13 mouse cellular contexts compared by ENCODE assay signal in genomic region chr19:10497512-10498160, GRCm38 (mm10). TPM values are rescaled to one million over a fixed set of nuclear protein-coding genes. Genes with fewer than 3 reads are reported as not detected.
A peak's percentile ranks its signal among the peaks of the same experiment; 100 is the strongest.
DNase-seq lines count a peak whose midpoint lies in the region; ATAC-seq and TF ChIP-seq lines count a peak whose summit lies in the region.
"Had no signal": no experiment of that assay in that cellular context is flagged by ENCODE, and none has a peak within 500 bp of the region (broad histone marks: within the 10 kb centered on the region; RNA-seq: fewer than 3 reads in every experiment).

No protein-coding gene starts in this region.

- CTCF ChIA-PET in Patski (lab: Charles Lee), result interaction anchor here (0.6 to 3.8 kb wide), 6 partner anchors 9 to 48 kb away, joined by 3 to 21 read pairs (median 6); no protein-coding TSS in a partner anchor

- WGBS in forebrain, postnatal 0 days, result 57% methylated on average over 8 of the region's 8 CpGs
- WGBS in forebrain, embryonic 13.5 days, result 67% methylated on average over 8 of the region's 8 CpGs
- 39% methylated on average over 8 of the region's 8 CpGs for WGBS in lung, postnatal 0 days
- 36% methylated on average over 8 of the region's 8 CpGs for WGBS in lung, adult 2 months
- WGBS in midbrain, embryonic 14.5 days, result 55% methylated on average over 8 of the region's 8 CpGs
- WGBS in thymus, adult 2 months, result 29% methylated on average over 8 of the region's 8 CpGs

- no peak overlapping the region for H3K4me3 ChIP-seq in forebrain, postnatal 0 days (ENCODE audit: low read depth, low read length)
- no peak overlapping the region for H3K4me3 ChIP-seq in forebrain, embryonic 13.5 days
- no peak overlapping the region for H3K4me3 ChIP-seq in lung, postnatal 0 days (ENCODE audit: low read depth, low read length)
- H3K4me3 ChIP-seq in lung, adult 2 months (replicated peaks; ENCODE audit: extremely low read depth, low read depth, low read length), result no peak overlapping the region
- no peak overlapping the region for H3K4me3 ChIP-seq in midbrain, embryonic 14.5 days (replicated peaks; ENCODE audit: low read depth, low read length)
- no peak overlapping the region for H3K4me3 ChIP-seq in thymus, adult 2 months (ENCODE audit: control insufficient read depth, insufficient read depth, low read length)
- H3K4me3 ChIP-seq: forebrain, embryonic 10.5 days had no signal

- 0 out of 2 replicates have a peak, but pooled peaks have one; percentile 13 for ATAC-seq in forebrain, postnatal 0 days
- no peak for ATAC-seq in forebrain, embryonic 13.5 days
- peak; percentile 53 for ATAC-seq in lung, postnatal 0 days
- ATAC-seq in Patski, result peak; percentile 99
- no peak for ATAC-seq in midbrain, embryonic 14.5 days (ENCODE audit: low FRiP score, low TSS enrichment)

- no peak for TF ChIP-seq POLR2A in lung, adult 2 months (IDR thresholded peaks at IDR 0.05; ENCODE audit: borderline replicate concordance, extremely low read depth, low read depth, low read length)
- TF ChIP-seq POLR2A in thymus, adult 2 months (IDR thresholded peaks at IDR 0.05; ENCODE audit: control insufficient read depth, extremely low read depth, insufficient read depth, low read length, poor library complexity), result no peak

- H3K36me3 ChIP-seq in forebrain, postnatal 0 days (ENCODE audit: insufficient read depth), result peaks cover 30% of the 10 kb centered on the region
- H3K36me3 ChIP-seq in forebrain, embryonic 13.5 days (ENCODE audit: poor library complexity, severe bottlenecking), result peaks cover 31% of the 10 kb centered on the region
- H3K36me3 ChIP-seq in lung, postnatal 0 days (ENCODE audit: insufficient read depth, low read length), result 0 out of 2 replicates have a peak, but pooled peaks cover 6% of the 10 kb centered on the region
- H3K36me3 ChIP-seq in midbrain, embryonic 14.5 days (ENCODE audit: control insufficient read depth, insufficient read depth, low read length), result peaks cover 28% of the 10 kb centered on the region
- peaks cover 25% of the 10 kb centered on the region for H3K36me3 ChIP-seq in thymus, adult 2 months (ENCODE audit: control insufficient read depth, insufficient read depth, low read length)

- no peaks in the 10 kb centered on the region for H3K4me1 ChIP-seq in forebrain, postnatal 0 days (ENCODE audit: insufficient read depth)
- H3K4me1 ChIP-seq in forebrain, embryonic 13.5 days, result no peaks in the 10 kb centered on the region
- H3K4me1 ChIP-seq in lung, postnatal 0 days (ENCODE audit: insufficient read depth, low read depth, low read length), result no peaks in the 10 kb centered on the region
- H3K4me1 ChIP-seq in lung, adult 2 months (ENCODE audit: control insufficient read depth, insufficient read depth, low read length), result no peaks in the 10 kb centered on the region
- H3K4me1 ChIP-seq in midbrain, embryonic 14.5 days (ENCODE audit: control insufficient read depth, insufficient read depth, low read length), result peaks cover 6% of the 10 kb centered on the region
- no peaks in the 10 kb centered on the region for H3K4me1 ChIP-seq in thymus, adult 2 months (replicated peaks; ENCODE audit: control insufficient read depth, insufficient read depth, low read length)

- no peak overlapping the region for H3K27ac ChIP-seq in forebrain, postnatal 0 days (ENCODE audit: low read depth, low read length)
- no peak overlapping the region for H3K27ac ChIP-seq in forebrain, embryonic 13.5 days
- no peak overlapping the region for H3K27ac ChIP-seq in lung, postnatal 0 days (ENCODE audit: low read length)
- H3K27ac ChIP-seq in midbrain, embryonic 14.5 days (replicated peaks; ENCODE audit: low read depth, low read length), result peak overlapping the region; percentile 50; the same call in 1 of the 2 replicates
- H3K27ac ChIP-seq in thymus, adult 2 months (ENCODE audit: control insufficient read depth, insufficient read depth, low read length), result no peak overlapping the region
- H3K27ac ChIP-seq: forebrain, embryonic 10.5 days; liver, embryonic 14.5 days had no signal

- no peak for TF ChIP-seq EP300 in lung, postnatal 0 days (IDR thresholded peaks at IDR 0.05)

- no peaks in the 10 kb centered on the region for H3K27me3 ChIP-seq in forebrain, postnatal 0 days (ENCODE audit: insufficient read depth, low read length)
- H3K27me3 ChIP-seq in forebrain, embryonic 13.5 days, result no peaks in the 10 kb centered on the region
- H3K27me3 ChIP-seq in lung, postnatal 0 days (replicated peaks; ENCODE audit: insufficient read depth, low read length), result no peaks in the 10 kb centered on the region
- H3K27me3 ChIP-seq in Patski, result no peaks in the 10 kb centered on the region
- no peaks in the 10 kb centered on the region for H3K27me3 ChIP-seq in midbrain, embryonic 14.5 days (ENCODE audit: control insufficient read depth, insufficient read depth, low read length)
- H3K27me3 ChIP-seq in thymus, adult 2 months (ENCODE audit: control insufficient read depth, insufficient read depth, low read length), result no peaks in the 10 kb centered on the region

- no peak for DNase-seq in forebrain, postnatal 0 days
- DNase-seq in lung, postnatal 0 days (ENCODE audit: low spot score), result peak; percentile 32
- DNase-seq in lung, adult 2 months, result no peak
- peak; percentile 68 for DNase-seq in Patski (ENCODE audit: low read depth, low spot score)
- no peak for DNase-seq in midbrain, embryonic 14.5 days
- DNase-seq in thymus, adult 2 months, result no peak
- no peak for DNase-seq in layer of hippocampus, adult 11-12 months (ENCODE audit: low spot score)
- DNase-seq: cerebellum, adult 11-12 months; kidney, postnatal 14 days; thymus, adult 18-20 months had no signal

- H3K9me3 ChIP-seq in forebrain, postnatal 0 days (ENCODE audit: low read length), result no peaks in the 10 kb centered on the region
- H3K9me3 ChIP-seq in forebrain, embryonic 13.5 days (replicated peaks), result no peaks in the 10 kb centered on the region
- H3K9me3 ChIP-seq in lung, postnatal 0 days (ENCODE audit: low read length), result no peaks in the 10 kb centered on the region
- no peaks in the 10 kb centered on the region for H3K9me3 ChIP-seq in midbrain, embryonic 14.5 days (ENCODE audit: control insufficient read depth, low read length)
- H3K9me3 ChIP-seq: forebrain, embryonic 10.5 days had no signal

- in situ Hi-C loops in Patski (cut with MboI; ENCODE audit: low pct_unique_long_range_greater_than_20kb), result no loop called here

- TF ChIP-seq CTCF in forebrain, postnatal 0 days (IDR thresholded peaks at IDR 0.05; ENCODE audit: low read depth), result no peak
- no peak for TF ChIP-seq CTCF in lung, postnatal 0 days (IDR thresholded peaks at IDR 0.05)
- no peak for TF ChIP-seq CTCF in lung, adult 2 months (IDR thresholded peaks at IDR 0.05; ENCODE audit: insufficient read depth, low read length)
- TF ChIP-seq CTCF in Patski (IDR thresholded peaks at IDR 0.05), result peak; percentile 49
- no peak for TF ChIP-seq CTCF in thymus, adult 2 months (IDR thresholded peaks at IDR 0.05; ENCODE audit: borderline replicate concordance, control insufficient read depth, extremely low read depth, insufficient read depth, low read length, poor library complexity)

- H3K4me2 ChIP-seq in forebrain, postnatal 0 days (ENCODE audit: low read depth), result no peak overlapping the region
- H3K4me2 ChIP-seq in forebrain, embryonic 13.5 days, result no peak overlapping the region
- H3K4me2 ChIP-seq in lung, postnatal 0 days (replicated peaks; ENCODE audit: low read depth, low read length), result no peak overlapping the region
- no peak overlapping the region for H3K4me2 ChIP-seq in midbrain, embryonic 14.5 days (ENCODE audit: low read length)

- H3K9ac ChIP-seq in forebrain, postnatal 0 days, result no peak overlapping the region
- no peak overlapping the region for H3K9ac ChIP-seq in forebrain, embryonic 13.5 days
- no peak overlapping the region for H3K9ac ChIP-seq in lung, postnatal 0 days (replicated peaks; ENCODE audit: low read depth)
- no peak overlapping the region for H3K9ac ChIP-seq in midbrain, embryonic 14.5 days (replicated peaks; ENCODE audit: low read length)
- H3K9ac ChIP-seq: liver, embryonic 14.5 days had no signal

- POLR2A ChIA-PET in Patski (lab: Charles Lee), result interaction anchor here (0.8 to 1.0 kb wide), 2 partner anchors 48 to 238 kb away, joined by 3 read pairs; no protein-coding TSS in a partner anchor

RNA-seq across cellular contexts. Expression of gene Ppp1r32, which starts 14.9 kb away (rescaled TPM):
- total RNA-seq in forebrain, postnatal 0 days (2014; rRNA removed), result 3.5 and 5.1 TPM in 2 replicates
- 4.4 and 6.0 TPM in 2 replicates for polyA plus RNA-seq in forebrain, postnatal 0 days (2015; fragmentation: Nextera tagmentation; extraction: Ambion mirVana)
- polyA plus RNA-seq in forebrain, embryonic 13.5 days (2015; fragmentation: Nextera tagmentation; extraction: Ambion mirVana), result 1.5 and 1.9 TPM in 2 replicates
- 2.6 and 2.9 TPM in 2 replicates for polyA plus RNA-seq in lung, postnatal 0 days (2015; fragmentation: Nextera tagmentation; extraction: Ambion mirVana)
- 5.4 and 5.9 TPM in 2 replicates for polyA plus RNA-seq in lung, adult 2 months (2012; rRNA removed)
- polyA plus RNA-seq in Patski (2021), result 0.14 TPM
- 1.4 and 1.6 TPM in 2 replicates for polyA plus RNA-seq in midbrain, embryonic 14.5 days (2014; fragmentation: Nextera tagmentation; extraction: Ambion mirVana)
- 2.0 and 2.1 TPM in 2 replicates for polyA plus RNA-seq in thymus, adult 2 months (2012; rRNA removed)

RNA-seq across cellular contexts. Expression of gene Cpsf7, which starts 27.4 kb away (rescaled TPM):
- 62.6 and 74.9 TPM in 2 replicates for total RNA-seq in forebrain, postnatal 0 days (2014; rRNA removed)
- polyA plus RNA-seq in forebrain, postnatal 0 days (2015; fragmentation: Nextera tagmentation; extraction: Ambion mirVana), result 37.6 and 41.9 TPM in 2 replicates
- 50.6 and 54.3 TPM in 2 replicates for polyA plus RNA-seq in forebrain, embryonic 13.5 days (2015; fragmentation: Nextera tagmentation; extraction: Ambion mirVana)
- 19.8 and 20.0 TPM in 2 replicates for polyA plus RNA-seq in lung, postnatal 0 days (2015; fragmentation: Nextera tagmentation; extraction: Ambion mirVana)
- polyA plus RNA-seq in lung, adult 2 months (2012; rRNA removed), result 30.3 and 41.1 TPM in 2 replicates
- 71.9 TPM for polyA plus RNA-seq in Patski (2021)
- polyA plus RNA-seq in midbrain, embryonic 14.5 days (2014; fragmentation: Nextera tagmentation; extraction: Ambion mirVana), result 52.9 and 66.0 TPM in 2 replicates
- polyA plus RNA-seq in thymus, adult 2 months (2012; rRNA removed), result 106 and 113 TPM in 2 replicates

RNA-seq across cellular contexts. Expression of gene Sdhaf2, which starts 28.3 kb away (rescaled TPM):
- total RNA-seq in forebrain, postnatal 0 days (2014; rRNA removed), result 51.1 and 62.9 TPM in 2 replicates
- 53.6 and 59.5 TPM in 2 replicates for polyA plus RNA-seq in forebrain, postnatal 0 days (2015; fragmentation: Nextera tagmentation; extraction: Ambion mirVana)
- polyA plus RNA-seq in forebrain, embryonic 13.5 days (2015; fragmentation: Nextera tagmentation; extraction: Ambion mirVana), result 60.6 and 61.2 TPM in 2 replicates
- 46.4 and 49.8 TPM in 2 replicates for polyA plus RNA-seq in lung, postnatal 0 days (2015; fragmentation: Nextera tagmentation; extraction: Ambion mirVana)
- polyA plus RNA-seq in lung, adult 2 months (2012; rRNA removed), result 16.2 and 23.0 TPM in 2 replicates
- 81.9 TPM for polyA plus RNA-seq in Patski (2021)
- 67.6 and 69.6 TPM in 2 replicates for polyA plus RNA-seq in midbrain, embryonic 14.5 days (2014; fragmentation: Nextera tagmentation; extraction: Ambion mirVana)
- 42.1 and 42.2 TPM in 2 replicates for polyA plus RNA-seq in thymus, adult 2 months (2012; rRNA removed)

RNA-seq across cellular contexts. Expression of gene Lrrc10b, which starts 40.4 kb away (rescaled TPM):
- 6.5 and 7.7 TPM in 2 replicates for total RNA-seq in forebrain, postnatal 0 days (2014; rRNA removed)
- polyA plus RNA-seq in forebrain, postnatal 0 days (2015; fragmentation: Nextera tagmentation; extraction: Ambion mirVana), result 1.1 and 2.5 TPM in 2 replicates
- 0.25 and 0.40 TPM in 2 replicates for polyA plus RNA-seq in forebrain, embryonic 13.5 days (2015; fragmentation: Nextera tagmentation; extraction: Ambion mirVana)
- 3.7 and 3.9 TPM in 2 replicates for polyA plus RNA-seq in lung, postnatal 0 days (2015; fragmentation: Nextera tagmentation; extraction: Ambion mirVana)
- 20.6 and 25.6 TPM in 2 replicates for polyA plus RNA-seq in lung, adult 2 months (2012; rRNA removed)
- 0.06 TPM for polyA plus RNA-seq in Patski (2021)
- polyA plus RNA-seq in midbrain, embryonic 14.5 days (2014; fragmentation: Nextera tagmentation; extraction: Ambion mirVana), result 0.91 and 1.1 TPM in 2 replicates
- 0.42 and 0.59 TPM in 2 replicates for polyA plus RNA-seq in thymus, adult 2 months (2012; rRNA removed)

RNA-seq across cellular contexts. Expression of gene Tmem216, which starts 58.4 kb away (rescaled TPM):
- 23.5 and 26.9 TPM in 2 replicates for total RNA-seq in forebrain, postnatal 0 days (2014; rRNA removed)
- 36.6 and 46.4 TPM in 2 replicates for polyA plus RNA-seq in forebrain, postnatal 0 days (2015; fragmentation: Nextera tagmentation; extraction: Ambion mirVana)
- 50.8 and 61.6 TPM in 2 replicates for polyA plus RNA-seq in forebrain, embryonic 13.5 days (2015; fragmentation: Nextera tagmentation; extraction: Ambion mirVana)
- 43.0 and 44.5 TPM in 2 replicates for polyA plus RNA-seq in lung, postnatal 0 days (2015; fragmentation: Nextera tagmentation; extraction: Ambion mirVana)
- 18.8 and 28.6 TPM in 2 replicates for polyA plus RNA-seq in lung, adult 2 months (2012; rRNA removed)
- 36.5 TPM for polyA plus RNA-seq in Patski (2021)
- polyA plus RNA-seq in midbrain, embryonic 14.5 days (2014; fragmentation: Nextera tagmentation; extraction: Ambion mirVana), result 60.0 and 65.8 TPM in 2 replicates
- 14.8 and 22.2 TPM in 2 replicates for polyA plus RNA-seq in thymus, adult 2 months (2012; rRNA removed)

Comparison
In these comparisons a context has a peak if more than half of its experiments do, and no peak if none do; other contexts are left out.
1. ATAC-seq: peak in forebrain, postnatal 0 days (single experiment), lung, postnatal 0 days (single experiment) and Patski (single experiment); none in forebrain, embryonic 13.5 days (single experiment) and midbrain, embryonic 14.5 days (single experiment).
2. DNase-seq: peak in lung, postnatal 0 days (single experiment) and Patski (single experiment); none in forebrain, postnatal 0 days (single experiment), lung, adult 2 months (single experiment), midbrain, embryonic 14.5 days (single experiment), thymus, adult 2 months (single experiment) and layer of hippocampus, adult 11-12 months (single experiment).